Mouse (Mus musculus): ENCODE data around the gene 1700113H08Rik. TPM values are rescaled to one million over a fixed set of nuclear protein-coding genes. Genes with fewer than 3 reads are reported as not detected.

The 1700113H08Rik gene
- polyA plus RNA-seq, 1 experiment, result not detected

DNA sequence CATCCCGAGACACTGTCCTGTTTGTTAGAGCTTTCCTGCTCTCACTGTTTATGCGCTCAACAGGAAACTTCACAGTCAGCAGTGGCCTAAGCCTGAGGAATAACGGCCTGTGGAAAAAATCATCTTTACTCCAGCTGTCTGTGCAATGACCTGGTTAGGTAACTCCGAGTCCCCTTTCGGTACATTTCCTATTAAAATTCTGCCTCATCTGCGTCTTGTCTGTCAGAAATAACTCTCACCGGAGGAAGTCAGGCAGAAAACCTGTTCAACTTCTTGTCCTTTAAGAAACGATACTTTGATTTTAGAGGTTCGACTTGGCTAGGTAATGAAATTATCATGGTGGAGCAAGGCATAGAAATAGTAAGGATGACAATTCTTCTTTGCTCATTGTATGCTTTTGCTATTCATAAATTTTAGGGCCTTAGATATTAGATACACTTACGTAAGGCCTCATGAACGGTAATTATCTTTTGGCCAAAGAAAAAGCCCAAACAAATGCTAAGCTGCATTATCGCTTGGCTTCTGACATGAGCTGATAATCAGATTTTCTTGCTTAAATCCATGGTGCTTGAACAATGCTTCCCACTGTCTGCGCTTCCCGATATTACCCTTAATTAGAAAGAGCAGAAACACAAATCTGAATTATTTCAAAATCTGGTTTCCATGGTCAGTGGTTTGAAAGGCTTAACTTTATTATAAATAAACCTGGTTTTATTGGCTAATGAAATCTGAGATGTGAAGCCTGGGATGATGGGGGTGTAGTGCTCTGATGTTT, 96.1 kb downstream of the 1700113H08Rik start:
- no peak for DNase-seq (ENCODE audit: extremely low spot score in 1 of 2, low spot score in 1 of 2)

DNA sequence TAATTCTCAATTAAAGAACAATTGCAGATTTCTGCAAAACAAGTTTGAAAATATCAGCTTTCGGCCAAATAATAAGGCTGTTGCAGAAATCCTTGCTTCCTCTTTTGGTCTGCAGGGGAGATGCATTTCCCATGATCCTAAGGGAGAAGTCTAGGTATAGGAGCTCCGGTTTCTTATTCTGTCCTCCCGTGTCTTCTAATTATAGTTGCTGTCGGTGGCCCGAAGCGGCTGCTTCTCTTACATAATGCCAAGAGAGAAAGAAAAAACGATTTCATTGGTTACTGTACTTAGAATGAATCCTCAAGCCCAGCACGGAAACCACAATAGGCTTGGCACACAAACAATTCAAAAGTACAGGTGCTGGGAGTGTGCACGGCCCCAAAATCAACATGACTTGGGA, 101.9 kb downstream of the 1700113H08Rik start:
- peak in 1 of 2 experiments; percentile 24 for DNase-seq (ENCODE audit: extremely low spot score in 1 of 2, low spot score in 1 of 2)

- no peak for DNase-seq (ENCODE audit: extremely low spot score in 1 of 2, low spot score in 1 of 2)
Observed at GRCm38 (mm10) chr10:87196123-87196756, 138.4 kb downstream of the 1700113H08Rik start.

GRCm38 (mm10) chr10:87198720-87199119, 140.9 kb downstream of the 1700113H08Rik start:
- DNase-seq (ENCODE audit: extremely low spot score in 1 of 2, low spot score in 1 of 2), result no peak

DNA sequence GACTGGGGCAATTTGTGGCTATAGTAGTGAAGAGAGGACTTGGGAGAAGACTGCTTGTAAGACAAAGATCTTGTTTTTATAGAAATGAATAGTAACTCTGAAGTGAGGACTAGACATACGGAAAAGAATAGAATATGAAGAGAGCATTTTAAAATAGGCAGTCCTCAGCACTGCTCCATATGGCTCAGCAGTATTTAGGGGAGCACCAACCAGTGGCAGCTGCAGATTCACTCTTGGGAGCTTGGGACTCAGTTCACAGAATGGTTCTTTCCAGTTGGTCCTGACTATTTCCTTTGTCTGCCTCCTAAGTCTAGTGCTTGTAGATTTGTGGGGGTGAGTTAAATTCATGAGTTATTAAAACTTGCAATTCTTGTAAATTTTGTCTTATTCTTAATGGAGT, 151.6 kb downstream of the 1700113H08Rik start:
- peak in 1 of 2 experiments; percentile 22 for DNase-seq (ENCODE audit: extremely low spot score in 1 of 2, low spot score in 1 of 2)

- DNase-seq (ENCODE audit: extremely low spot score in 1 of 2, low spot score in 1 of 2), result peak in 1 of 2 experiments; percentile 10
Observed at GRCm38 (mm10) chr10:87211046-87211445, 153.2 kb downstream of the 1700113H08Rik start.

GRCm38 (mm10) chr10:87212854-87213253, 155.0 kb downstream of the 1700113H08Rik start:
- peak in 1 of 2 experiments; percentile 17 for DNase-seq (ENCODE audit: extremely low spot score in 1 of 2, low spot score in 1 of 2)

GRCm38 (mm10) chr10:87230071-87230910, 172.4 kb downstream of the 1700113H08Rik start:
- no peak for DNase-seq (ENCODE audit: extremely low spot score in 1 of 2, low spot score in 1 of 2)

DNA sequence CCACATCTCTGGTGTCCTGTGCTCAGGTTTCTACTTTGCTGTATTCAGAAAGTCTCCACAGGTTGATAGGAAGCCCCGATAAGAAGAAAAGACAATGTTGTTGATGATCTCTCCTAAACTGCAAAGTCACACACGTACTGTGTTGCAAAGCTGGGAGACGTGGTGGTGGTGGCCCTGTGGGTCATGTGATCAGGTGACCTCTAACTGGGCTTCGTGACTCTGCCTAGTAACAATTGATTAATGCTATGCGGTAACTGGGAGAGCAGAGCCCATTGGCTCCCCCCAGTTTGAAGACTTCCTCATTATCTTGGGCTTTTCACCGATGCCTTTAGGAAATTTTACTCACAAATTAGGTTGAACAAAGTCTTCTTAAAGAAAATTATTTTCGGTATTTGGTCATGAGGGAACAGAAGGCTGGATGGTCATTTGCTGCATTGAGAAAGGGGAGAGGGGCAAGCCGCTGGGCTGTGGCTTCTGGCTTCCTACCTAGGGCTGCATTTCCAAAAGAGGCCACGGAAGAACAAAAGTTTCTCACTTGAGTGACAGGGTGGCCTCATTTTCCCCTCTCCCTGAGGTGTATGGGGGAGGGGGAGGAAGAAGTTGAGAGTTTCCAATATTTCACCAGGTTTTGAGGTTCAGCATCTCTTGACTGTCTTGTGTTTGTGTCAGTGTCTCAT, 181.6 kb downstream of the 1700113H08Rik start:
- DNase-seq (ENCODE audit: extremely low spot score in 1 of 2, low spot score in 1 of 2), result no peak

GRCm38 (mm10) chr10:87271724-87272123, 213.9 kb downstream of the 1700113H08Rik start:
- no peak for DNase-seq (ENCODE audit: extremely low spot score in 1 of 2, low spot score in 1 of 2)

DNA sequence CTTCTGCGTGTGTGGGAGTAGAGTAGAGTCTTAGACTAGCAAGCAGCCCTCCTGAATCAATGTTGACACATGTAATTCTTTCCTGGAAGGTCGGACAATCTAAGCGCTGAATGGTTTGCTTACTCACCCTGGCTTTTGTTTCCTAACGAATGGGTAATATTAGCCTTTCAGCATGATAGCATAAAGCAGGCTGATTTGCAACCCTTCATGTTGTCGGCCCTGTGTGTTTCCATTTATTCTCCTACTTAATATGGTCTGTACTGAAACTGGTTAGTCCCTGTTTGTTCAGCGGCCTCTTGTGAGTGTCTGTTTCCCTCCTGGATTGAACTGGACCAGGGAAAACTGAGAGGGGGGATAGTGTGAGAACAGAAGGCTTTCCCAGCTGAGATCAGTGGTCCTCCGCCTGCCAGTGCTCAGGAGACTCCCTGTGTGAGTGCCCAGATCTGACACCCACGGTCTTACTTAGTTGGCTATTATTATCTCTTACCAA, 214.3 kb downstream of the 1700113H08Rik start:
- no peak for DNase-seq (ENCODE audit: extremely low spot score in 1 of 2, low spot score in 1 of 2)

- DNase-seq (ENCODE audit: extremely low spot score in 1 of 2, low spot score in 1 of 2), result no peak
Observed at GRCm38 (mm10) chr10:87275075-87275474, 217.2 kb downstream of the 1700113H08Rik start.

Other genes with a start within 250 kb of the 1700113H08Rik start
- gene Stab2, start 50.0 kb upstream of the 1700113H08Rik start, polyA plus RNA-seq (2012; rRNA removed), result 0.08 and 0.19 TPM in 2 replicates

All from frontal cortex, adult 2 months (tissue).